Mouse (Mus musculus): ENCODE results near the gene Gm10318. TPM values are rescaled to one million over a fixed set of nuclear protein-coding genes. Genes with fewer than 3 reads are reported as not detected.

Gene Gm10318
- polyA plus RNA-seq, 1 experiment: not detected

GRCm38 (mm10) chr10:77839006-77839405 is 13.7 kb upstream of the Gm10318 start:
- Histone ChIP-seq H3K36me3 (ENCODE audit: control insufficient read depth, insufficient read depth) (no peaks in the 10 kb centered on the region), H3K4me3 (no peak overlapping the region), H3ac (ENCODE audit: control insufficient read depth, insufficient read length) (no peak overlapping the region), H3K79me2 (ENCODE audit: control insufficient read depth, insufficient read depth) (no peaks in the 10 kb centered on the region), H3K4me2 (ENCODE audit: low read depth) (no peak overlapping the region), H3K27me3 (ENCODE audit: control insufficient read depth, insufficient read depth, insufficient read length) (peaks cover 7% of the 10 kb centered on the region)
- TF ChIP-seq MYOD1 (IDR thresholded peaks at IDR 0.05; ENCODE audit: control insufficient read depth in 1 of 3, insufficient read length in 2 of 3, low read depth in 2 of 3) (no peak), MAX (IDR thresholded peaks at IDR 0.05; ENCODE audit: low read depth) (no peak), SRF (IDR thresholded peaks at IDR 0.05; ENCODE audit: control insufficient read depth, insufficient read length, low read depth) (no peak), CEBPB (IDR thresholded peaks at IDR 0.05; ENCODE audit: insufficient read depth, poor library complexity, severe bottlenecking) (no peak), REST (IDR thresholded peaks at IDR 0.05; ENCODE audit: insufficient read depth, insufficient read length) (no peak), TCF3 (IDR thresholded peaks at IDR 0.05; ENCODE audit: insufficient read length, low read depth) (no peak), MYOG (IDR thresholded peaks at IDR 0.05; ENCODE audit: control insufficient read depth in 1 of 3, insufficient read depth in 1 of 3, insufficient read length in 2 of 3, low read depth in 2 of 3) (no peak), USF1 (IDR thresholded peaks at IDR 0.05; ENCODE audit: low read depth) (no peak), TCF12 (IDR thresholded peaks at IDR 0.05; ENCODE audit: insufficient read depth, poor library complexity, severe bottlenecking) (no peak)

- Histone ChIP-seq H3K27me3 (ENCODE audit: control insufficient read depth, insufficient read depth, insufficient read length) (no peaks in the 10 kb centered on the region), H3K4me2 (ENCODE audit: low read depth) (no peak within 1 kb of the TSS), H3K36me3 (ENCODE audit: control insufficient read depth, insufficient read depth) (no peaks in the 10 kb centered on the region), H3K79me2 (ENCODE audit: control insufficient read depth, insufficient read depth) (no peaks in the 10 kb centered on the region), H3ac (ENCODE audit: control insufficient read depth, insufficient read length) (no peak within 1 kb of the TSS), H3K4me3 (no peak within 1 kb of the TSS)
- TF ChIP-seq SRF (IDR thresholded peaks at IDR 0.05; ENCODE audit: control insufficient read depth, insufficient read length, low read depth) (no peak), POLR2AphosphoS2 (IDR thresholded peaks at IDR 0.05; ENCODE audit: insufficient read length, low read depth) (no peak), TCF3 (IDR thresholded peaks at IDR 0.05; ENCODE audit: insufficient read length, low read depth) (no peak), CEBPB (IDR thresholded peaks at IDR 0.05; ENCODE audit: insufficient read depth, poor library complexity, severe bottlenecking) (no peak), TCF12 (IDR thresholded peaks at IDR 0.05; ENCODE audit: insufficient read depth, poor library complexity, severe bottlenecking) (no peak), REST (IDR thresholded peaks at IDR 0.05; ENCODE audit: insufficient read depth, insufficient read length) (no peak), POLR2A (IDR thresholded peaks at IDR 0.05; ENCODE audit: insufficient read length, low read depth) (no peak)
Measured at GRCm38 (mm10) chr10:77846503-77846902, 6.2 kb upstream of the Gm10318 start, which contains the start of gene Gm36176. Gm36176 (plus strand) TSS chr10:77846803.

GRCm38 (mm10) chr10:77846961-77847360 is 5.7 kb upstream of the Gm10318 start:
- Histone ChIP-seq H3K27me3 (ENCODE audit: control insufficient read depth, insufficient read depth, insufficient read length) (no peaks in the 10 kb centered on the region), H3ac (ENCODE audit: control insufficient read depth, insufficient read length) (no peak overlapping the region), H3K4me3 (no peak overlapping the region), H3K36me3 (ENCODE audit: control insufficient read depth, insufficient read depth) (no peaks in the 10 kb centered on the region), H3K79me2 (ENCODE audit: control insufficient read depth, insufficient read depth) (no peaks in the 10 kb centered on the region), H3K4me2 (ENCODE audit: low read depth) (no peak overlapping the region)
- no peak for TF ChIP-seq E2F4 (IDR thresholded peaks at IDR 0.05; ENCODE audit: insufficient read depth)
- TF ChIP-seq POLR2AphosphoS2 (IDR thresholded peaks at IDR 0.05; ENCODE audit: insufficient read length, low read depth): no peak
- TF ChIP-seq REST (IDR thresholded peaks at IDR 0.05; ENCODE audit: insufficient read depth, insufficient read length): no peak
- no peak for TF ChIP-seq MYOG (IDR thresholded peaks at IDR 0.05; ENCODE audit: control insufficient read depth in 1 of 3, insufficient read depth in 1 of 3, insufficient read length in 2 of 3, low read depth in 2 of 3)
- TF ChIP-seq MAX (IDR thresholded peaks at IDR 0.05; ENCODE audit: low read depth): no peak
- TF ChIP-seq MYOD1 (IDR thresholded peaks at IDR 0.05; ENCODE audit: control insufficient read depth in 1 of 3, insufficient read length in 2 of 3, low read depth in 2 of 3): no peak

DNA sequence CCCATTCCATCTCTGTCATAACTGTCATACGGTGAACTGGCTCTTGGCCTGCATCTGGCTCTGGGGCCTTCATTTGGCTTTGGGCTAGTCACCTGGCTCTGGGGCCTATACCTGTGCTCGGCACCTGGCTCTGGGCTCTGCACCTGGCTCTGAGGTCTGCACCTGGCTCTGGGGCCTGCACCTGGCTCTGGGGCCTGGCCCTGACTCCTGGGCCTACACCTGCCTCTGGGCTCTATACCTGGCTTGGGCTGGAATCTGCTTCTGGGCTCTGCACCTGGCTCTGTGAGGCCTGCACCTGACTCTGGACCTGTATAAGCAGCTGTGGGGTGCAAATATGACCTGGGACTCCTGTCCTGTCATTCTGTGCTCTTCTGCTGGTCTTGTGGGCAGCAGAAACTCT is 5.1 kb upstream of the Gm10318 start:
- H3K36me3 ChIP-seq (ENCODE audit: control insufficient read depth, insufficient read depth): no peaks in the 10 kb centered on the region
- no peak overlapping the region for H3ac ChIP-seq (ENCODE audit: control insufficient read depth, insufficient read length)
- no peaks in the 10 kb centered on the region for H3K79me2 ChIP-seq (ENCODE audit: control insufficient read depth, insufficient read depth)
- no peak overlapping the region for H3K4me3 ChIP-seq
- TF ChIP-seq E2F4 (IDR thresholded peaks at IDR 0.05; ENCODE audit: insufficient read depth) (no peak), MYOG (IDR thresholded peaks at IDR 0.05; ENCODE audit: control insufficient read depth in 1 of 3, insufficient read depth in 1 of 3, insufficient read length in 2 of 3, low read depth in 2 of 3) (no peak), TCF3 (IDR thresholded peaks at IDR 0.05; ENCODE audit: insufficient read length, low read depth) (no peak), POLR2AphosphoS2 (IDR thresholded peaks at IDR 0.05; ENCODE audit: insufficient read length, low read depth) (no peak), MYOD1 (IDR thresholded peaks at IDR 0.05; ENCODE audit: control insufficient read depth in 1 of 3, insufficient read length in 2 of 3, low read depth in 2 of 3) (no peak), TCF12 (IDR thresholded peaks at IDR 0.05; ENCODE audit: insufficient read depth, poor library complexity, severe bottlenecking) (no peak), USF1 (IDR thresholded peaks at IDR 0.05; ENCODE audit: low read depth) (no peak), MAX (IDR thresholded peaks at IDR 0.05; ENCODE audit: low read depth) (no peak), CEBPB (IDR thresholded peaks at IDR 0.05; ENCODE audit: insufficient read depth, poor library complexity, severe bottlenecking) (no peak), REST (IDR thresholded peaks at IDR 0.05; ENCODE audit: insufficient read depth, insufficient read length) (no peak), POLR2A (IDR thresholded peaks at IDR 0.05; ENCODE audit: insufficient read length, low read depth) (no peak), SRF (IDR thresholded peaks at IDR 0.05; ENCODE audit: control insufficient read depth, insufficient read length, low read depth) (no peak)
- H3K4me2 ChIP-seq (ENCODE audit: low read depth): no peak overlapping the region
- no peaks in the 10 kb centered on the region for H3K27me3 ChIP-seq (ENCODE audit: control insufficient read depth, insufficient read depth, insufficient read length)

DNA sequence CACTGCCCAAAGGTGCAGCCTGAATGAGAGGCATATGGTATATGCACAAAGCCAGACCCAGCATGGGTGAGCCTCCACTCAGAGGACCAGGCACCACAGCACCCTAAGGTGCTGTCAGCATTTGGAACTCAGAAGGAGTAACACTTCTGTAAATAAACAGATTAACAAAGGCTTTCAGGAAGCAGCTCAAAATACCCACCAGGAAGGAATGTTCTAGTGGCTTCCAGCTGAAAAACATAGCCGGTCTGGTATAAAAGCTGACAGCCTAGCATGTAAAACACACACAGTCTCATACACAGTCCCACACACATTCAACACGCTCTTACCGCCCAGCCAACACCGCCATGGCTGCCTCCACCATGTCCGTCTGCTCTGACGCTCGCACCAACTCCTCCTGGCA is 9.0 kb downstream of the Gm10318 start, which contains the start of gene Gm3285:
Gene Gm3285 (plus strand): TSS at position 301 of the 400 bp plus-strand sequence.
- peaks cover 7% of the 10 kb centered on the region for H3K27me3 ChIP-seq (ENCODE audit: control insufficient read depth, insufficient read depth, insufficient read length)
- no peaks in the 10 kb centered on the region for H3K79me2 ChIP-seq (ENCODE audit: control insufficient read depth, insufficient read depth)
- H3K4me3 ChIP-seq: no peak within 1 kb of the TSS
- no peak within 1 kb of the TSS for H3K4me2 ChIP-seq (ENCODE audit: low read depth)
- H3K36me3 ChIP-seq (ENCODE audit: control insufficient read depth, insufficient read depth): no peaks in the 10 kb centered on the region
- H3ac ChIP-seq (ENCODE audit: control insufficient read depth, insufficient read length): no peak within 1 kb of the TSS
- TF ChIP-seq POLR2A (IDR thresholded peaks at IDR 0.05; ENCODE audit: insufficient read length, low read depth): no peak
- TF ChIP-seq TCF3 (IDR thresholded peaks at IDR 0.05; ENCODE audit: insufficient read length, low read depth): no peak
